11 mouse cellular contexts compared by ENCODE assay signal in the genomic region with DNA sequence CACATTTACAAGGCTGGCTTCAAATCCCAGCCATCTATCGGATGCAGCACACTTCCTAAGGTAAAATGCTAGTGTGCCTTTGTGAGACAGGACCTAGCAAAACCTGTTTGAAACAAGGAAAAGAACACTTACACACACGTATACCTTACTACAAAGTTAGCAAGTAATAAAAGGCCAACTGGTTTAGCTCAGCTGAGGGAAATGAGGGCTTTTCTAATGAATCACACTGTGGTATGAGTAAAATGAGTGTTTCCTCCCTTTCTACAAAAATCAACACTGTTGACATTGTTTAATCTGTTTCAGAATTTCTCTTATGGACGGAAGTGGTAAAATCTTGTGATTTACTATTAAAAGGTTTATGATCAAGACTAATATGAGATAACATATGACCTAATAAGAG.
DNase-seq lines count a peak whose midpoint lies in the region; ATAC-seq and TF ChIP-seq lines count a peak whose summit lies in the region.
"Had no signal": no experiment of that assay in that cellular context is flagged by ENCODE, and none has a peak within 500 bp of the region (broad histone marks: within the 10 kb centered on the region; RNA-seq: fewer than 3 reads in every experiment).

No protein-coding gene starts in this region.

- H3K4me3 ChIP-seq in heart, adult 2 months: no peak overlapping the region
- no peak overlapping the region for H3K4me3 ChIP-seq in kidney, embryonic 16.5 days (ENCODE audit: low read length)
- no peak overlapping the region for H3K4me3 ChIP-seq in intestine, postnatal 0 days (ENCODE audit: low read depth, low read length)

- TF ChIP-seq POLR2A in heart, adult 2 months (IDR thresholded peaks at IDR 0.05; ENCODE audit: insufficient read depth, low read depth, low read length): no peak

- WGBS in heart, adult 2 months: 59% methylated on average over 3 of the region's 3 CpGs
- WGBS in kidney, embryonic 16.5 days: 55% methylated on average over 3 of the region's 3 CpGs
- WGBS in intestine, postnatal 0 days: 40% methylated on average over 3 of the region's 3 CpGs

- peaks cover 23% of the 10 kb centered on the region for H3K4me1 ChIP-seq in heart, adult 2 months (ENCODE audit: control insufficient read depth, insufficient read depth, low read length)
- peaks cover 52% of the 10 kb centered on the region for H3K4me1 ChIP-seq in kidney, embryonic 16.5 days (ENCODE audit: insufficient read depth, low read length)
- H3K4me1 ChIP-seq in intestine, postnatal 0 days (replicated peaks; ENCODE audit: control insufficient read depth, insufficient read depth, low read length): peaks cover 17% of the 10 kb centered on the region

- DNase-seq in heart, adult 2 months: no peak
- DNase-seq in heart, postnatal 4 days: no peak
- no peak for DNase-seq in kidney, adult 18-20 months
- peak; percentile 40 for DNase-seq in 416B (ENCODE audit: low read depth)
- DNase-seq in cerebellum, postnatal 4 days (ENCODE audit: low spot score in 2 of 2): no peak
- no peak for DNase-seq in urinary bladder, postnatal 36 days (ENCODE audit: low spot score in 2 of 2)
- DNase-seq: cerebellum, postnatal 25 days; kidney, postnatal 14 days; thymus, adult 2 months had no signal

- no peak overlapping the region for H3K9ac ChIP-seq in heart, adult 2 months (ENCODE audit: low read depth, low read length)
- H3K9ac ChIP-seq in kidney, embryonic 16.5 days (replicated peaks; ENCODE audit: low read length): no peak overlapping the region
- no peak overlapping the region for H3K9ac ChIP-seq in intestine, postnatal 0 days (ENCODE audit: low read depth, low read length)

- no peaks in the 10 kb centered on the region for H3K9me3 ChIP-seq in kidney, embryonic 16.5 days (ENCODE audit: low read length)
- H3K9me3 ChIP-seq in intestine, postnatal 0 days (ENCODE audit: control insufficient read depth): no peaks in the 10 kb centered on the region

- H3K4me2 ChIP-seq in kidney, embryonic 16.5 days (replicated peaks; ENCODE audit: low read depth, low read length): no peak overlapping the region
- peak overlapping the region; percentile 64; the same call in 1 of the 2 replicates for H3K4me2 ChIP-seq in intestine, postnatal 0 days (replicated peaks; ENCODE audit: low read depth)

- peaks cover 7% of the 10 kb centered on the region for H3K79me2 ChIP-seq in heart, adult 2 months (replicated peaks; ENCODE audit: control insufficient read depth, insufficient read depth, low read length)

- peak overlapping the region; percentile 90 for H3K27ac ChIP-seq in heart, adult 2 months
- H3K27ac ChIP-seq in kidney, embryonic 16.5 days (ENCODE audit: low read length): peak overlapping the region; percentile 61
- H3K27ac ChIP-seq in intestine, postnatal 0 days (ENCODE audit: low read depth, low read length): peak overlapping the region; percentile 86

- TF ChIP-seq EP300 in heart, adult 2 months (IDR thresholded peaks at IDR 0.05; ENCODE audit: insufficient read depth, low read depth, low read length): no peak

- no peak for ATAC-seq in kidney, embryonic 16.5 days (ENCODE audit: low FRiP score, low TSS enrichment)
- no peak for ATAC-seq in intestine, postnatal 0 days

- TF ChIP-seq CTCF in heart, adult 2 months (IDR thresholded peaks at IDR 0.05): no peak
- no peak for TF ChIP-seq CTCF in intestine, postnatal 0 days (IDR thresholded peaks at IDR 0.05; ENCODE audit: low read depth)

- peaks cover 8% of the 10 kb centered on the region for H3K36me3 ChIP-seq in heart, adult 2 months (ENCODE audit: control insufficient read depth, insufficient read depth, low read length)
- no peaks in the 10 kb centered on the region for H3K36me3 ChIP-seq in kidney, embryonic 16.5 days (ENCODE audit: insufficient read depth, low read length)
- H3K36me3 ChIP-seq in intestine, postnatal 0 days (ENCODE audit: control insufficient read depth, insufficient read depth): no peaks in the 10 kb centered on the region

- H3K27me3 ChIP-seq in heart, adult 2 months (ENCODE audit: control insufficient read depth, insufficient read depth, low read length): no peaks in the 10 kb centered on the region
- no peaks in the 10 kb centered on the region for H3K27me3 ChIP-seq in kidney, embryonic 16.5 days (ENCODE audit: insufficient read depth, low read length)
- H3K27me3 ChIP-seq in intestine, postnatal 0 days (replicated peaks; ENCODE audit: control insufficient read depth, insufficient read depth, low read length): no peaks in the 10 kb centered on the region

- intact Hi-C loops in heart, adult 2 months (cut with DNase I): loop anchor here (5.0 kb wide), 1 partner anchor 35 kb away; no protein-coding TSS in a partner anchor
